Mouse (Mus musculus) lung, postnatal 0 days (tissue): ENCODE results near the gene Pdzd8.

Source experiments
- CTCF ChIP-seq: IDR thresholded peaks from 2 replicates; pipeline ENCODE4 v1.5.1; 2016; ENCODE audit warnings: antibody characterized with exemption, mild to moderate bottlenecking
- EP300 ChIP-seq: IDR thresholded peaks from 2 replicates; pipeline ENCODE4 v1.6.1; 2016; ENCODE audit warnings: antibody characterized with exemption, mild to moderate bottlenecking, control low read depth

DNA sequence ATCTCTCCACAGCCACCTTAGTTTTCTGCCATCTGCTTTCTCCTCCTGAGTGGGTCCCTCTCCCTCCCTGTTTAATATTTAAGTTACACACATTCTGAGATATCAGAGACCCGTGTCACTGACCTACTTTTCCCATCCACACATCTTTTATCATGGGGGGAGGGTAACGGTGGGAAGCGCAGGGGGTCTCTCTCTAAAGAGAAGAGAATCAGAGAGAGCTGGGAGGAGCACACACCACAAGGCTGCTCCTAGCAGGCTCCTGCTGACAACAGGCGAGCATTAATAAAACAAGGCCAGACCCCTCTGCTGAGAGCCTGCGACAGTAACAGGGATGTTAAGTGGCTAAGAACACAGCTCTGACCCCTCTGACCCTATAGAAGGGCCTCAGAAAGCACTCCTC, 85.9 kb downstream of the Pdzd8 start:
- TF ChIP-seq CTCF: no peak
- no peak for TF ChIP-seq EP300
